Mouse (Mus musculus) heart, adult 8-10 months (tissue): ENCODE results near the gene Hook1. TPM values are rescaled to one million over a fixed set of nuclear protein-coding genes. Genes with fewer than 3 reads are reported as not detected.
"Not testable (repeated sequence)": the region's sequence is repeated elsewhere in the genome, so short reads cannot be mapped to it uniquely, and the experiment has no call there.

Source experiments
- DNase-seq: peaks from one replicate; pipeline ENCODE4 v3.0.0; 2022; ENCODE audit warnings: low spot score
- total RNA-seq, 4 experiments: library from RNA; stranded (reverse); gene quantifications; 2 replicates each; pipeline ENCODE4 v1.2.4; 2022

The Hook1 gene
- 10 to 100 TPM in 3 of 4 experiments, 1 to 10 TPM in 1; 9.3 to 14.1 (median 11.8) TPM for total RNA-seq

GRCm38 (mm10) chr4:95966928-95967724, at the start of gene Hook1:
Gene Hook1, plus strand, starts transcription at chr4:95967240.
- peak; percentile 74 for DNase-seq

- DNase-seq, result no peak
These were observed 49.3 kb upstream of the Hook1 start for GRCm38 (mm10) chr4:95917703-95918102.

DNA sequence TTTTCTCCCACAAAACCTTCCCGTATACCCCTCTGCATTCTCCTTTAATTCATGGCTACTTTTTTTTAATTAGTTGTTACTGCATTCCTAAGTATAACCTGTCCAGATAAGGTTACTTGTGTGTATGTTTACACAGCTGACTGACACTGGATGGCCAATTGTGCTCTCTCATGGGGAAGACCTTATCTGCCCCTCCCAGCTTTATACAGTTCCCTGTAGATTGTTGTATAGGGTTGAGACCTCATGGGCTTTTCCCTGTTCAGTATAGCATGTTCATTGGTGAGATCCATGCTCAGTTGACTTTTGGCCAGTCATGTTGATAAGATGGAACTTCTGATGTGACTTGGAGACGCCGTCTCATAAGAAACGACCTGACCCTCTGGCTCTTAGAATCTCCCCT, 46.6 kb upstream of the Hook1 start:
- no peak for DNase-seq

DNA sequence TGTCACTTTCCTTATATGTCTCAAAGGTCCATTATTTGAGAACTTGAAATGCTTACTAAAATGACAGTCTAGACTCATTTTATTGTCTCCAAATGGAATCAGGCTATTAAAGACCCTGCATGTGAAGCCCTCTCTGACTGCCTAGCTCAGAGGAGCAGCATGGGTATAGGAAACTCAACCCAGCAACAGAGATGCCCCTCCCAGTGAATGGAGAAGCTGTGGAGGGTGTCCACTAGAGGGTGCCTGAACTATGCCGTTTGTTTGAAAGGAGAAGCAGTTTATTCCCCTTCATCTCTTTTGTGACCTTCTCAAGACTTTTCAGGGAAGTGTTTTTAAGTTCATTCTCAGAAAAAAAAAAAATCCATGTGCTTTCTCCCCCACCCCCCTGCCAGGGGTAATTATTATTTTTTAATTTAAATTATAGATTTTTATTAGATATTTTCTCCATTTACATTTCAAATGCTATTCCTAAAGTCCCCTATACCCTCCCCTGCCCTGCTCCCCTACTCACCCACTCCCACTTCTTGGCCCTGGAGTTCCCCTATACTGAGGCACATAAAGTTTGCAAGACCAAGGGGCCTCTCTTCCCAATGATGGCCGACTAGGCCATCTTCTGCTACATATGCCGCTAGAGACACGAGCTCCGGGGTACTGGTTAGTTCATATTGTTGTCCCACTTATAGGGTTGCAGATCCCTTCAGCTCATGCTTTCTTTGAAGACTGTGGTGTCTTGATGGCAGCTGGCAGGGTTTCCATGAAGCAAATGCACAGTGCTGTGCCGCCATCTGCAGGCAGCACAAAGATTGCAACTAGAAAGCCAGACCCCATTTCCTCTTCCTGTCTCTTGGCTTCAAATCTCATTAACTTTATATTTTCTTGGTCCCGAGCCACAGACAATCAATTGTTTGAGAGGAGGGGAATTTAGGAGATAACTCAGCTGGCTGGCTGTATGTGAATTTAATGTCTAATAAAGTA, 42.5 kb upstream of the Hook1 start:
- peak; percentile 55 for DNase-seq

DNA sequence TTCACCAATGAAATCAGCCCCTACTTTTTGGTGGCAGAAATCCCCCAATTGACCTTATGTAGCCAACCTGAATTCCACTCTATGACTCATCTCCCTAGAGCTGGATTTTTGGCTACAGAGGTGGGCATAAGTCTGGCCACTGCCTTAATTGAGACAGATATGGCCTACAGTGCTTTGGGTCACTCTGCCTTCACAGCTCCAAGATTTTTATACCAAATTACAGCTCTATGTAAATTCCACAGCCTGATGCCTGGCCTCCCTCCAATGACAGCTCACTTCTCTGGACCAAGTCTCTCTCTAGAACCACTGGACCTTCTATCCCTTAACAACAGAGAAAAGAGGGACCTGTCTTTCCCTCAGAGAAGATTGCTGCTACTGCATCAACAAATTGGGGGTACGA, 38.2 kb upstream of the Hook1 start:
- DNase-seq, result no peak

DNA sequence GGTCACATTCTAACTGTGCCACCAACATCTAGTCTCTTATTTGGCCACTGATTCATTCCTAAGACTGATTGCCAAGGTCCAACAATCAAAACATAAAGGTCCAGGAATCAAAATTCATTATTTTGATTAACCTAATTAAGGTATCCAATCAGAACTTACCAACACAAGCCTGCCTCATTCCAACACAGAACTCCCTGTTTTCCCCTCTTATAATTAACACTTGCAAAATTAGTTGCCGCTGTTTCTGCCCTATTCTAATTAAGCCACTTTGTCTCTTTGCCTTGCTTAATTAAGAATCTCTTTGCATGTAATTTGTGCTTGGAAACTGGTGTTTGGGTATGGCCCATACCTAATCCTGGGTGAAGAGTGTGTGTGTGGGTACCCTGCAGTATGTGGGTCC, 37.1 kb upstream of the Hook1 start:
- no peak for DNase-seq

DNA sequence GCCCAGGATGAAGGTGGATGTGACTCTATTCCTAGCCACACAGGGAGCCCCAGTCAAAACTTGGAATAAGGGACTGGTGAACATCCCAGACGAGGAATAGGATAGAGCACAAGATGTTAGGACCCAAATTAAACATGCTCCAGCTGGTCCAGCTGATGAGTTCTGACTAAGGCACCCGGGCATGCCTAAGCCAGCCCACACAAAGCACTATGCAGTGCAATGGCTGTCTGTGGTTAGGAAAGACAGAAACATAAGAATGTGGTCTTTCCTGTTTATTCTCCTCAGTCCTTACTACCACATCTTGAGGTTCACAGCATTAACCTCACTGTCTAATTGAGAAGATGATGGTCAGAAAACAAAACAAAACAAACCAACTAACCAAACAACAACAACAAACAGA, 35.7 kb upstream of the Hook1 start:
- no peak for DNase-seq

- no peak for DNase-seq
These were observed 33.2 kb upstream of the Hook1 start for GRCm38 (mm10) chr4:95933801-95934356.

GRCm38 (mm10) chr4:95934384-95935035, 32.5 kb upstream of the Hook1 start:
- no peak for DNase-seq

- DNase-seq, result no peak
These were observed 28.3 kb upstream of the Hook1 start for GRCm38 (mm10) chr4:95938701-95939100.

- DNase-seq, result no peak
These were observed 19.1 kb upstream of the Hook1 start for GRCm38 (mm10) chr4:95947896-95948295.

- no peak for DNase-seq
These were observed 13.7 kb upstream of the Hook1 start for GRCm38 (mm10) chr4:95953328-95953727.

DNA sequence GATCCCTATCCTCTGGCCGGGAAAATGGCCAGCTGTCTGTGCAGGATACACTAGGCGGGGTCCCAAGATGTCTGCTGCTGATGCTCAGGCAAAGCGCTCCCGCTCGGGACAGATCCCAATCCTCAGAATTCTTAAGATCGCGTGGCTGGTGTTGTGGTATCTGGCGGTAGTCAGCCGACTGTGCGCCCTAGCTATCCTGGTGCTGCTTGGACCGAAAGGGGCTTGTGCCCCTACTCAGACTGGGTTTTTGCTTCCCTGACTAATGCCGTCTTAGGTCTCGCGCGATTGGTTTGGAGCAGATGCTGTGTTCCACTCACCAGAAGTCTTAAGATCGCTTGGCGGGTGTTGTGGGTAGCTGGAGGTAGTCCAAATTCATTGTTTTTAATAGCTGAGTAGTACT, 15.2 kb downstream of the Hook1 start:
- not testable (repeated sequence) for DNase-seq

DNA sequence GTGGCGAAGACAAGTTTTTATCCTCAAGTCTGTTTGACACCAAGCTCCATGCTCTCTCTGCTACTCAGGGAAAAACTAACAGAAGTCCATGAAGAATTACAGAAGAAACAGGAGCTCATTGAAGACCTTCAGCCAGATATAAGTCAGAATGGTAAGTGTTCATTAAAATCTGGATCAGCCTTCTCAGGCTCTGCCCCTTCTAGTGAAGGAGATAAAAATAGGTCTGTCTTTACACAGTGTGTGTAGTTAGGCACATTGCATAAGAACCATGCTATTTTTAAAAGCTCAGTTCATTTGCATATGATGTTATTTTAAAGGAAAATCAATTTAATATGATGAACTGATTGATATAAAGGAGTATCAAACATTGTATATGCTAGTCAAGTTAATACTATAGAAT, 49.8 kb downstream of the Hook1 start:
- peak; percentile 1 for DNase-seq

GRCm38 (mm10) chr4:96022803-96023202, 55.8 kb downstream of the Hook1 start:
- DNase-seq, result no peak

GRCm38 (mm10) chr4:96028412-96028811, 61.4 kb downstream of the Hook1 start:
- no peak for DNase-seq

DNA sequence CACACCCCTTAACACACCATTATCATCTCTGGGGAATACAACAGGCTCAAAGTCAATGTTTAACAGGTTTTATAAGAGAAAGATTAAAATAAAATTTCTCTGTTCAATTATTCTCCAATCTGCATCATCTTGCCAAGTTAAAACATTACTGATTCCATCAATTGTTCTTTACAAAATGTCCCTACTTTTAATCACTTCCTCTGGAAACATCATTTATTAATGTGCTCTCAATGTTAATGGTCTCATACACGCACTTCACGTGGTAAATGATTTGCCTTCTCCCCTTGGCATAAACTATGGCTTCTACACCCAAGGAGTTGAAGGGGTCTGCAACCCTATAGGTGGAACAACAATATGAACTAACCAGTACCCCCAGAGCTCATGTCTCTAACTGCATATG, 93.1 kb downstream of the Hook1 start:
- no peak for DNase-seq

DNA sequence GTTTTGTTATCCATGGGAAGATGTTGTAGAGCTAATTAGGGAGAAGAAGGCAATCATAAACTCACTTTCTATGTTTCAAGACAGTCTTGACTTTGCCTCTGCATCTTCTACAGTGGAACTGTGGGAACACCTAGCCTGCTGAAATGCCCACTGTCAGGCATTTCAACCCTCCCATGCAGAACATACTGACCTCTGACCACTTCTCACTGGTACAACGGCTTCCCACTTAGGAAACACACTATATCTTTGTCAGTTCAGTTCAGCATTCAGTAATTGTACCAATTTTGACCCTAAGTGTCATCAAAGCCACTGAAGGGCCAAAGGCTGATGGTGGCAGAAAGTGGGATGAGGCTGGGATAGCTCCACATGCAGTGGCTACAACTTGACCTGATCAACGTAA, 95.0 kb downstream of the Hook1 start:
- DNase-seq, result no peak
